Mouse (Mus musculus): Measurements from ENCODE around the gene Scube3.
A peak's percentile ranks its signal among the peaks of the same experiment; 100 is the strongest.

Scube3 gene

DNA sequence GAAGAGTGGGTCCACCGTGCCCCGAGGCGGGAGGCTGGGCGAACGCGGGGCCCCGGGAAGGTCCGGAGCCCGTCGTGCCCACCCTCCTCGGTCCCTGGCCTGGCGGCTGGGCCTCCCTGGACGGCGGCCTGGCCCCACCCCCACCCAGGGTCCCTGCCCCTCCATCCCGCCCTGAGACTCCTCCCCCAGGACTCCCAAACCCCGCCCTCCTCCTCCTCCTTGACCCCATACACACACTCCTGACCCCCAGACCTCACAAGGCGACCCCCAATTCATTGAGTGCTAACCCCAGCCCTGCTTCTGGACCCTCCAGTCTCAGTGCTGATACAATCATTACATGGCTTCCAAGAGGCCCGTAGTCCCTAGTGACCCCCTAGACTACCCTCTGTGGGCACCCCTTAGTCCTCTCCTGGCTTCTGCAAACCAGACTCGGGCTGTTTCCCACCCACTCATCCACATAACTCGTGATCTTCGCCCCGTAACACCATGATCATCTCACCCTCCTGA is 35.7 kb downstream of the Scube3 start:
- peak; percentile 49 to 72 for DNase-seq

DNA sequence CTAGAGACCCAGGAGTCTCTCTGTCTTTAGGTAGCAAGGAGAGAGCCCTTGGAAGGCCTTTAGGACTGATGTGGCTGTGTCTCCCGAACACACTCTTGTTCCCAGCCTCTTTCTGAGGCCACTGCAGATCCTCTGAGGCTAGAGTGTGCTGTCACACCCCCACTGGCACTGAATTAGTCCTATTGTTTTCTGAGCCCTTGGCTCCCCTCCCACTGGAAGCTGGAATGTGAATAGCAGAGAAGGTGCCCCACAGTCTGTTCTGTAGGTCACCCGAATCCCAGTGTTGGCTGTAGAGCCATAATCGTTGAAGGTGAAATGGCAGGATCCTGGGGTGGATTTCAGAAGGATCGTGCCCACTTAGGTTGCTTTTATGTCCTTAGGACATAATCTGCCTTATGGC is 38.4 kb downstream of the Scube3 start:
- peak; percentile 31 to 52 for DNase-seq

DNA sequence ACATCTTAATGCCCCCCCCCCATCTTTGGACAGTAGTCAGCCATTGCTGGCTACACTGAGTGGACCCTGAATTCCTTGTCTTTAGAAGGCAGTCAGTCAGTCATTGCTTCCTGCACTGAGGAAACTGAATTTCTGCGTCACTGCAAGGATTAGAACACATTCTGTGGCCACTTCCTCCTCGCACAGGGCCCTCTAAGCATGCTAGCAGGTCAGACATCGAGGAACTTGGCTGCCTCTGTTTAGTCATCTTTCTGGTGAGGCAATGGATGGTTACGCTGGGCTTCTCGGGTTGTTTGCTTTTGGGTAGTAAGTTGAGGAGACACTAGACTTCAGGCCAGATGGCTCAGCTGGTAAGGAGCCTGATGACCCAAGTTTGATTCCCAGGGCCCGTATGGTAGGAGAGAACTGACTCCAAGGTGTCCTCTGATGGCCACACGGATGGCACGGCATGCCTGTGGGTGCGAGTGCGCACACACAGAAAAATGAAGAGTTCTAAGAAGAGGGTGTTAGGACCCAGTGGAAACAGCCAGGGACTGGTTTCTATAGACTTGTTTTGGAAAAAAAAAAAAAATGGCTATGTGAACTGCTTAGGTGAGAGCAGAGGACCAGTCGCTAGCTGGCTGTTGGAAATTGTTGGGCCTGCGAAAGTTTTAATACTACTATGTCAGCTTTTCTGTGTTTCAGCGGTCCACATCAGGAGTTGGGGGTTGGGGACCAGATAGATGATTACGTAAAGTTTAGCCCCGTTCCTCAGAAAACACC is 39.0 kb downstream of the Scube3 start:
- DNase-seq = no peak

GRCm38 (mm10) chr17:28184971-28185638 is 43.2 kb downstream of the Scube3 start:
- DNase-seq = no peak

DNA sequence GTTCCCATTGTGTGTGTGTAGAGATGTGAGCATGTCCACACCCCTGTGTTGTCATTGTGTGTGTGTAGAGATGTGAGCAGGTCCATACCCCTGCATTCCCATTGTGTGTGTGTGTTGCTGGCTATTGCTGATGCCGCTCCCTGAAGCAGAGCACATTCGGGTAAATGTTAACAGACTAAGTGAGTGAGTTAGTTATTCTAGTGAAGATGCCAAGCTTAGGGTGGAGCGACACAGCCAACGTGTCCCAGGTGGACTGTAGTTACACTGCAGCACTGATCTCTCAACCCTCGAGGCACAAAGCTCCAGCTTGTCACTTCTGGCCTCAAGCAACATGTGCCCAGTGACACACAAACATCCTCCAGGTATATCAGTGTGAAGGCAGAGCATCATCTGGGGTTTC is 46.4 kb downstream of the Scube3 start:
- peak; percentile 35 to 40 for DNase-seq

GRCm38 (mm10) chr17:28192754-28193153 is 50.8 kb downstream of the Scube3 start:
- no peak for DNase-seq

DNA sequence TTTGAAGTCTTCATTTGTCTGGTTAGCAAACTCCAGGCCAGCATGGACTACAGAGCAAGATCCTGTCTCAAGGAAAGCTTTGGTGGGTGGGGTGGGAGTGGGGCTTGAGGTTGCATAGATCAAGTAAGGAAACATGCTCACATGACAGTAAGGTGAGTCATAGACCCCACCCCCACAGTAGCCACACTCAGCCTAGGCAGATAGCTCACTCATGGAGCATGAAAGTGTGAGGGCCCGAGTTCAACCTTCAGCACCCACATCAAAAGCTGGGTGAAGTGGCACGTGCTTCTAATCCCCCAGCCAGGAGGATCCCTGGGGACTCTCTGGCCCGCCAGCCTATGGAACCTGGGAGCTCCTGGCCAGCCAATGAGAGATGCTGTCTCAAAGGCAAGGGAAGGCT is 51.6 kb downstream of the Scube3 start:
- no peak for DNase-seq

GRCm38 (mm10) chr17:28195033-28195432 is 53.1 kb downstream of the Scube3 start:
- no peak for DNase-seq

DNA sequence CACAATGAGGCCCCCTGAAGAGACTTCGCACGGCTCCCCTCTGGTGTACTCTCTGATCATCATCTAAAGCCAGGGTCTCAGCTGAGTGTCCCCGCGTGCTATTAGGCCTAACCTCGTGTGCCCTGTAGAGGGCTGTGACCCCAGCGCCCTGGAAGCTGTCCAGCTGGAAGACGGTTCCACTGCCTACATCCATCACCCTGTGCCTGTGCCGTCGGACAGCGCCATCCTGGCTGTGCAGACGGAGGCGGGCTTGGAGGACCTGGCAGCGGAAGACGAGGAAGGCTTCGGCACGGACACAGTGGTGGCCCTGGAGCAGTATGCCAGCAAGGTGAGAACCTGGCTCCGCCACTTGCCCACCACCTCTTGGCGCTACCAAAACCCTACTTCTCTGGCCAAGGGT is 55.7 kb downstream of the Scube3 start:
- peak in 1 of 2 experiments; percentile 49 for DNase-seq

DNA sequence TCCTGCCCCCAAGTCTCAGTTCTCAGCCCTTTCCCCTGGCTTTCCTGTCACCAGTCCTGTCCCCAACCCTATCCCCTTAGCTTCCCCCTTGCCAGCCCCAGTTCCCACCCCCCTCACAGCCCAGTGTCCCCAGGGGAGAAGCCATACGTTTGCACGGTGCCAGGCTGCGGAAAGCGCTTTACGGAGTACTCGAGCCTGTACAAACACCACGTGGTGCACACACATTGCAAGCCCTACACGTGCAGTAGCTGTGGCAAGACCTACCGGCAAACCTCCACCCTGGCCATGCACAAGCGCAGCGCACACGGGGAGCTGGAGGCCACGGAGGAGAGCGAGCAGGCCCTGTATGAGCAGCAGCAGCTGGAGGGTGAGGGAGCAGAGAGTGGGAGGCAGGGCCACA is 60.0 kb downstream of the Scube3 start:
- DNase-seq = no peak

- peak; percentile 38 to 78 for DNase-seq
These were observed 62.2 kb downstream of the Scube3 start for GRCm38 (mm10) chr17:28204052-28204720.

DNA sequence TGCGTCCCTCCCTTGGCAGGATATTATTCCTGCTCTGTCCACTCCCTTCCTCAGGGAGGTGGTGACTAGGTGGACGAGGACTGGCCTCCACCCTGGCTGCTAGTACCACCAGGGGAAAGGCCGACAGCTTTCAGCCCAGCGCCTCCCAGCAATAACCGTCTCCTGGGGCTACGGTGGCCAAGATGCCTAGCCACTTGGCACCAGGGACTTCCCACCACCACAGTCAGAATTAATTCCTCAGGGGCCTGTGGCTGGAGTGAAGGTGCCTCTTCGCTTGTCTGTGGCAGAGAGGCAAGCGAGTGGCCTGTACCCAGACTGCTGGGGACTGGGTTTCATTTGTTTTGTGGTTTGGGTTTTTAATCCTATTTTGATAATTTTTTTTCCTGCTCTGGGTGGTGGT is 63.5 kb downstream of the Scube3 start:
- no peak for DNase-seq

- no peak for DNase-seq
These were observed 65.2 kb downstream of the Scube3 start for GRCm38 (mm10) chr17:28207092-28207491.

- DNase-seq = peak; percentile 79 to 84
These were observed 65.8 kb downstream of the Scube3 start, which contains the start of gene Def6 for GRCm38 (mm10) chr17:28207591-28208313. Gene Def6 (plus strand): TSS chr17:28207778.

DNA sequence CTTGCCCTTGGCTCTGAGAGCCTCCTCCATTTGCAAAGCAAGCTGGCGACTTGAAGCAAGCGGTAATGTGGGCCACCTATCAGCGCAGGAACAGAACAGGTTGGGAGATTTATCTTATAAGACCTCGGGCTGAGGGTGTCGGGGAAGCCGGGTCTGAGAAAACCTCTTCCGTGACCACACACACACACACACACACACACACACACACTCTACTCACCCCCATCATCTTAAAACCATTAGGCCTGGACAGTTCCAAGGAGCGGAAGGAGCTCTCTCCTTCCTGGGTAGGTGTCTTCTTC is 66.3 kb downstream of the Scube3 start:
- no peak for DNase-seq

DNA sequence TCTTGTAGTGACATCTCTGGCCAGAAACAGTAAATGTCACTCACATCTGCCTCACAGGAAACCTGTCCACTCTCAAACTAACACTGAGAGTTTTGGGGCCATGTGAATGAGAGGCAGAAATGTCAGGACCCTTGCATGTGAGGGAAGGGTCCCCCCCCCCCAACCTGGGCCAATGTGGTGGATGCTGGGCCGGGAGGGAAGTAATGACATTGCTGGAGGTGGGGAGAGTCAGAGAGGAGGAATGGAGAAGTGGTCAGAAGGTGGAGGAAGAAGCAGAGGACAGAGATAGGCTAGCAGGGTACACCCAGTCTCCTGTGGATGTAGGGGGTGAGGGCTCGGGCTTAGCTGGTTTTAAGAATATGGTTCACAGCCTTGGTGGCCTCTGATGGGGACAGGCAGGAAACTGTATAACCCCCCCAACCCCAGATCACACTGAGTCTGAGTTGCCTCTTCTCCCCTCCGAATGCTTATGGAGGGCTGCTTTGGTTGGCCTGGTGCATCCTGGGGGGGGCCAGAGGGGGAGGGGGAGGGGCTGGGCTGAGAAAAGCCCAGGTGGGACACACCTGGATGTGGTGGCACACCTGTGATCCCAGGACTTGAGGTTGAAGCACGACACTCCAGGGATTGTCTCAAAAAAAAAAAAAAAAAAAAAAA is 67.6 kb downstream of the Scube3 start:
- DNase-seq = no peak

DNA sequence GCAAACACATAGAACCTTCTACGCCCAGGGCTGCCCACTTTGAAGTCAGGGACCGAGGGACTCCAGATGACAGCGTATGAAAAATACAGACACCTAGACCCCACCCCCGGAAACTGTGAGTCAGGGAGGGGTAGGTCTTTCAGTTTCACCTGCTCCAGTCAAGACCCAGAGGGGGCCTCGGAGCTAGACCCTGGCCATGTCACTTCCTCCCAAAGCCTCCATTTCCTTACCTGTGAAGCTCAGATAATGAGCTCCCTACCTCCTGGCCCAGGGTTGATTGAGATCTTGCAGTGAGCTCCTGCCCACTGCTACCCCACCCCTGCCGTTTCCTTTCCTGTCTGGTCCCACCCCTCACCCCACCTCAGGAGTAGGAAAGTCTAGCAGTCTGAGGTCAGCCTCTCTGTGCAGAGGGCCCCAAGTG is 70.0 kb downstream of the Scube3 start:
- no peak for DNase-seq

DNA sequence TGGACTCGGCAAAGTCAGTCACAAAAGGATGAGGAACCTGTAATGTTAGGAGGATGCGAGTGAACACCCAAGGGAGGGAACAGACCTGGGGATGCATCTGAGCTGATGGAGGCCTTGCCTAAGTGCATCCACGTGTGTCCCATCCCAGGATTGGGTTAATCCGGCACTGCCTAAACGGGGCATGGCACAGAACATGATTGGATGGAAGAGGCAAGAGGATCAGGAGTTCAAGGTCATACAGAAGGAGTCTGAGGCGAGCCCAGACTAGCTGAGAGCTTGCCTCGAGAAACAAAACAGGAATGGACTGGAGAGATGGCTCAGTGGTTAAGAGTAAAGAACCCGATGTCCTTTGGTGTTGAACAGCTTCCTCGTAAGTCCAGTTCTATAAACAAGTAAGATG is 70.5 kb downstream of the Scube3 start:
- DNase-seq = no peak

DNA sequence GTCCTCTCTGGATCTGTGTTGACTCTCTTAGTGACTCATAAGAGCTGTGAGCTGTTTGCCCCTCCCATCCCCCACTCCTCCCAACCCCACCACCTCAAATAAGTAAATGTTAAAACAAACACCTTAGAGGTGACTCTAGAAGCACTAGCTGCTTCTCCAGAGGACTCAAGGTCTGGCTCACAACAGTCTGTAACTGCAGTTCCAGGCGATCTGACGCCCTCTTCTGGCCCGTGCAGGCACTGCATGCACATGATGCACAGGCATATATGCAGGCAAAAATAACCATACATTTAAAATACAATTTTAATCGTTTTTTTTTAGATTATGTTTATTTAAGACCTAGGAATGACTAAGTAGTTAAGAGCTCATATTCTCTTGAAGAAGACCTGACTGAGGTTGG is 71.3 kb downstream of the Scube3 start:
- peak in 1 of 2 experiments; percentile 25 for DNase-seq

- no peak for DNase-seq
These were observed 74.8 kb downstream of the Scube3 start for GRCm38 (mm10) chr17:28216791-28217190.

- DNase-seq = peak in 1 of 2 experiments; percentile 25
These were observed 76.0 kb downstream of the Scube3 start for GRCm38 (mm10) chr17:28217721-28218649.
